ENCODE assay signal across 7 mouse cellular contexts in the genomic region with DNA sequence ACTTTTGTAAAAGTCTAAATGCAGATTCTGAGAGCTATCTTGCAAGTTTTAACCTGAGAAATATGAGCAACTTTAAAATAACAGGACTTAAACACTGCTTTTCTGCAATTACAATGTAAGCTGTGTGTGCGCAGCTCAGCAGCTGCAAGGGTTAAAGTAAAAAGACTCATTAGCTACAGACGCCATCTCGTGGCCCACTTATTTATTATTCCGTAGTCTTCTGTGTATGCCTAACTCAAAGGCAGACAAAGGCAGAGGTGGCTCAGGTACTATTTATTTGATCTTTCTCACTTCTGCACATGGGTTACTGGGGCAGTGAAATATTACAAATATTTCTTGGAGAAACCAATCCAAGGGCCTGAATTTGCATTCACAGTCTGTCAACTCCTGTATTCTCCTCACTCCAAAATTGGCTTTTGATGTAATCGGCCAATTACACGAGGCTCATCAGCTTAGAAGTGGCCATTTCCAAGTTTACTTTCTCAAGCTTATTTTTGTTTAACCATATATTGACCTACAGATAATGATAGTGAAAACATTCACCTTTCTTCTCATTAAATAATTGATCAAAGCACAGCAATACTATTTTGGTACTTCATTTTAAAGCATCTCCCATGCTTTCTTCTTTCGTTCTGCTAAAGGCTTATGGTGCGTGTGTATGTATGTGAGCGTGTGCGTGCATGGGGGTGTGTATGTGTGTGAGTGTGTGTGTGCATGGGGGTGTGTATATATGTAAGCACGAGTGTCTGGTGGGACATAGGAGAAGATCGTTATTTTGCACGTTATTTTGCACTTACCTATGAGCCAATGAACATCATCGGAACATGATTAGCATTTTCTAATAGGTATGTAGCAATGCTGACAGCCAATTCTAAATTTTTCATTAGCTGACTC.
DNase-seq lines count a peak whose midpoint lies in the region; ATAC-seq lines count a peak whose summit lies in the region.

No protein-coding gene starts in this region.

- 64% methylated on average over 14 of the region's 14 CpGs for WGBS in midbrain, embryonic 13.5 days

- no peaks in the 10 kb centered on the region for H3K27me3 ChIP-seq in midbrain, embryonic 13.5 days

- no peaks in the 10 kb centered on the region for H3K4me1 ChIP-seq in midbrain, embryonic 13.5 days (replicated peaks)

- H3K4me2 ChIP-seq in midbrain, embryonic 13.5 days (replicated peaks) = no peak overlapping the region

- no peak overlapping the region for H3K4me3 ChIP-seq in midbrain, embryonic 13.5 days (replicated peaks)

- H3K27ac ChIP-seq in midbrain, embryonic 13.5 days = no peak overlapping the region

- peak; percentile 46 for DNase-seq in testis, postnatal 10 days (ENCODE audit: low spot score)
- DNase-seq in testis, postnatal 14 days (ENCODE audit: low spot score) = no peak
- peak; percentile 17 to 51 for DNase-seq in frontal cortex, postnatal 10 days (ENCODE audit: low spot score in 2 of 2)
- DNase-seq in layer of hippocampus, adult 8-10 months (ENCODE audit: low spot score in 2 of 2) = peak; percentile 27 to 64
- no peak for DNase-seq in thymus, postnatal 4 days

- ATAC-seq in midbrain, embryonic 13.5 days = peak; percentile 72; the same call in 1 of the 2 replicates
- ATAC-seq in inflammation-experienced regulatory T-cells, adult 6 months = no peak

- H3K36me3 ChIP-seq in midbrain, embryonic 13.5 days = no peaks in the 10 kb centered on the region

- no peaks in the 10 kb centered on the region for H3K9me3 ChIP-seq in midbrain, embryonic 13.5 days

- no peak overlapping the region for H3K9ac ChIP-seq in midbrain, embryonic 13.5 days (replicated peaks)

Comparison
In these comparisons a context has a peak if more than half of its experiments do, and no peak if none do; other contexts are left out.
1. DNase-seq: peak in testis, postnatal 10 days (single experiment), frontal cortex, postnatal 10 days (2 of 2) and layer of hippocampus, adult 8-10 months (2 of 2); none in testis, postnatal 14 days (single experiment) and thymus, postnatal 4 days (single experiment).